Mouse (Mus musculus) embryonic fibroblast, embryonic 13.5 days (primary cell): Measurements from ENCODE around the gene Wnt8b. TPM values are rescaled to one million over a fixed set of nuclear protein-coding genes. Genes with fewer than 3 reads are reported as not detected.
A peak's percentile ranks its signal among the peaks of the same experiment; 100 is the strongest.

Experiments
- H3K27ac ChIP-seq: 2 replicates; pipeline ENCODE4 v1.5.1; 2012; ENCODE audit warnings: low read length, control low read depth, inconsistent platforms; ENCODE audit not compliant: insufficient read depth
- H3K4me1 ChIP-seq: 2 replicates; pipeline ENCODE4 v1.6.1; 2011; ENCODE audit warnings: low read length; ENCODE audit not compliant: control insufficient read depth, insufficient read depth
- H3K4me3 ChIP-seq: 2 replicates; pipeline ENCODE4 v1.5.1; 2011; ENCODE audit warnings: mild to moderate bottlenecking, control low read depth, low read length; ENCODE audit not compliant: insufficient read depth
- CTCF ChIP-seq: IDR thresholded peaks from 2 replicates; pipeline ENCODE4 v1.5.1; 2011; ENCODE audit warnings: mild to moderate bottlenecking, control low read depth, low read length, moderate library complexity, borderline replicate concordance; ENCODE audit not compliant: insufficient read depth
- POLR2A ChIP-seq: IDR thresholded peaks from 2 replicates; pipeline ENCODE4 v1.6.1; 2011; ENCODE audit warnings: low read depth, mild to moderate bottlenecking, control low read depth, low read length, moderate library complexity
- polyA plus RNA-seq: library from polyadenylated mRNA; stranded (reverse); fragments of >200 nt; gene quantifications from 2 replicates; pipeline ENCODE4 v1.2.4, GENCODE M21; 2011; ENCODE audit warnings: low read depth; ENCODE audit not compliant: missing spikeins, insufficient read length

Wnt8b gene
- polyA plus RNA-seq, 1 experiment, result not detected

DNA sequence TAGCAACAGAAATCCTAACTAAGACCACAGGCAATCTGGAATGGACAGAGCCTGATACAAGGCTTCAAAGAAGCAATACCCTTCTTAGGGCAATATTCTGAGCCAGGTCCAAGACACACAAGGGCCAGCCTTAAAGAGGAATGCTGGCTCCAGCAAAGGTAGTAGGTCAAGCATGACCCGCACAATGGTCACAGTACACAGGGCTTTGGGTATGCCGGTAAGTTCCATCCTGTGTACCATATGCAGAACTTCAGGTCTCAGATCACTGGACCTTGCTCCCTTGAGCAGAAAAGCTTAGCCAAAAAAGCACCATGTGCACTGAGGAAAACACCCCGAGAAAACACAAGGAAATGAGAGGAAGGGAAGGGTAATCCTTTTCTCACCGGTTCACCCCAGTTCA, 60.0 kb downstream of the Wnt8b start:
- TF ChIP-seq POLR2A, result no peak
- TF ChIP-seq CTCF, result no peak
- Histone ChIP-seq H3K4me3 (no peak overlapping the region), H3K4me1 (peaks cover 2% of the 10 kb centered on the region; the same call in 1 of the 2 replicates), H3K27ac (no peak overlapping the region)

DNA sequence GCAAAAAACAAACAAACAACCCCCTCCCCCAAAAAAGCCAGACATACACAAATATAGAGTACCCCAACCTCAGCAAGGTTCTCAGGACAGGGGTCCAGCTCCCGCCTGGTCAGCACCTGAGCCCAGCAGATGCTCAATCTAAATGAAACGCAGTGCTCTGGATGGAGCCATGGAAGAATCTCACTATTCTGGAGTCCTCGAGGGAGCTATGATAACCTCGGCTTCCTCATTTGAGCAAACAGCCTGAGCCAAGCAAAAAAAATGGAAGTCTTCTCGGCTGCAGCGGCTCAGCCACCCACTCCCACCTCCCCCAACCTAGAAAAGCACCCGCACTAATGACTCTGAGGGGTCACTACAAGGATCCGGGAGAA, 61.2 kb downstream of the Wnt8b start:
- no peak for TF ChIP-seq POLR2A
- TF ChIP-seq CTCF, result no peak
- Histone ChIP-seq H3K4me1 (peaks cover 2% of the 10 kb centered on the region; the same call in 1 of the 2 replicates), H3K4me3 (peak overlapping the region; percentile 85), H3K27ac (no peak overlapping the region)

GRCm38 (mm10) chr19:44554861-44555590, 61.8 kb downstream of the Wnt8b start, which contains the start of gene Ndufb8:
Gene Ndufb8, minus strand, starts transcription at chr19:44555440.
- peak; percentile 95 for TF ChIP-seq POLR2A
- TF ChIP-seq CTCF, result no peak
- Histone ChIP-seq H3K4me1 (peaks cover 2% of the 10 kb centered on the region; the same call in 1 of the 2 replicates), H3K27ac (no peak within 1 kb of the TSS)

GRCm38 (mm10) chr19:44562652-44563206, 69.5 kb downstream of the Wnt8b start, which contains the start of gene Hif1an:
Gene Hif1an, plus strand, starts transcription at chr19:44562850.
- H3K4me3 ChIP-seq, result peak within 1 kb of the TSS; percentile 95
- peaks cover 3% of the 10 kb centered on the region; the same call in 1 of the 2 replicates for H3K4me1 ChIP-seq
- H3K27ac ChIP-seq, result peak within 1 kb of the TSS; percentile 53; the same call in 1 of the 2 replicates
- TF ChIP-seq CTCF, result peak; percentile 75; the same call in 1 of the 2 replicates
- TF ChIP-seq POLR2A, result peak; percentile 79

More at GRCm38 (mm10) chr19:44554861-44555590, 61.8 kb downstream of the Wnt8b start, which contains the start of gene Ndufb8:
- peak within 1 kb of the TSS; percentile 85 for H3K4me3 ChIP-seq

Other genes with a start within 250 kb of the Wnt8b start
- gene Scd2, start 199.8 kb upstream of the Wnt8b start, polyA plus RNA-seq, result 442 and 478 TPM in 2 replicates
- 0.35 and 0.72 TPM in 2 replicates for gene Scd4, start 160.4 kb upstream of the Wnt8b start, polyA plus RNA-seq
- 80.0 and 94.1 TPM in 2 replicates for gene Scd1, start 85.6 kb upstream of the Wnt8b start, polyA plus RNA-seq
- gene Sec31b, start 52.4 kb downstream of the Wnt8b start, polyA plus RNA-seq, result 0.68 and 1.1 TPM in 2 replicates
- gene Gm20538, start 59.4 kb downstream of the Wnt8b start, polyA plus RNA-seq, result not detected in 2 replicates
- gene Ndufb8, start 62.0 kb downstream of the Wnt8b start, polyA plus RNA-seq, result 118 and 135 TPM in 2 replicates
- gene Hif1an, start 69.4 kb downstream of the Wnt8b start, polyA plus RNA-seq, result 19.7 and 20.7 TPM in 2 replicates